Mouse (Mus musculus) cerebellum, adult 18-20 months (tissue): ENCODE data around the gene Ugt1a6a.
"Not testable (repeated sequence)": the region's sequence is repeated elsewhere in the genome, so short reads cannot be mapped to it uniquely, and the experiment has no call there.

Source experiments
- DNase-seq, 2 experiments: peaks; one replicate each; pipeline ENCODE4 v3.0.0; 2021

The Ugt1a6a gene

DNA sequence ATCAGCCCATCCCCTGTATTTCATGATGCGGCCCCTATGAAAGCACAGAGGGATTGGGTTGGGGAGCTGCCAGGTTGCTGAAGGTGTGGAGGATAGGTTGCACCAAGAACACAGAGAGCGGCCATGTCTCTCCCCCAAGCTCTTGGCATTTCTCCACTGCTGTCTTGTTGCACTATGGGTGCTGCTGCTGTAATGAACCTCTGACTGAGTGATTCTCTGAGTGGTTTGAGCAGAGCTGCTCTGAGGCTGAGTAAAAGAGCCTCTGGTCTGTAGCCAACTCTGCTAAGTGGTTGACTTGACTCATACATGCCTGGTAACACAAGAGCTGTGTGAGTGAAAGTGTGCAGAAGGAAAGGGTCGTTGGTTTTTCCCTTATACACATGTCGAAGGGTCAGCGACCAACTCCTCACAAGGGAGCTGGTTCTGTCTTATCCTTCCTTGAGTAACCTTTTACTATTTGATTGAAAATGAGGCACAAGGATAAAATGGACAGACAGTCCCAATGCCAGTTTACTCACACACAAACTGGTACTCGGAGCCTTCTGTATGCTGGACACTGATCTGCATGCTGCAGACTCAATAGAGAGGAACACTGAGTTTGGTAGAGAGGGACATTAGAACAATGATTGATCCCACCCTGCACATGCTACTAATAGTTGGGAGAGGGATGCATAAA, 758 bp downstream of the Ugt1a6a start:
- DNase-seq = not testable (repeated sequence)

DNA sequence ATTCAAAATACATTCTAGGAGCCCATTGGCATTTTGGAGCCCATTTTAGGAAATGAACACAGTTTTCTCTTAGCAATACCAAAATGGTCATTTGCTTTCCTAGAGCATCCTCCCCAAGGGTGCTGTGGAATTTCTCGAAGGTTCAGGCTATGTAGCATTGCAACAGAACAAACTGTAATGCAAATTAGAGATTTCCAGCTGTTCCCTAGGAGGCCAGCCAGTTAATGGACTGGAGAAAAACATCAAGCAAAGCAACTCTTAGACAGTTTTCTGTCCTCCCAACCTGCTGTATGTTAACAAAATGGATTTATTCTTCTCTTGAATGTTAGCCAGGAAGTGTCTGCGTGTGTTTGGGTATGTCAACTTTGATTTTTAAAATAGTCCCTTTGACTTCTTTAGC, 2.0 kb downstream of the Ugt1a6a start:
- DNase-seq = no peak

DNA sequence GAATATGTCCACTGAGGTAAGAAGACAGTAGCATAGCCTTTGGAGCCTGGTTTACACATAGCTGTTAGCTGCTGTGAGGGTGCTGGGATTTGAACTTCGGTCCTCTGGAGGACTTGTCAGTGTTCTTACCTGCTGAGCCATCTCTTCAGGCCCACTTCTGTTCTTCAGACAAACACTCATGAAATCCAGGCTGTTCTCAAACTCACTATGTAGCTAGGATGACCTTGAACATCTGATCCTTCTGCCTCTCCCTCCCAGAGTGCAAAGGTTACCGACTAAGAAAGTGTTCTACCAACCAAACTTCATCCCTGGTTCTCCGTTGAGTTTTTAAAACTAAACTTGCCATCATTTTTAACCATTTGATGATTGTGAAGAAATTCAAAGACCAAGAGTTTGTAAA, 2.7 kb downstream of the Ugt1a6a start:
- DNase-seq = no peak

DNA sequence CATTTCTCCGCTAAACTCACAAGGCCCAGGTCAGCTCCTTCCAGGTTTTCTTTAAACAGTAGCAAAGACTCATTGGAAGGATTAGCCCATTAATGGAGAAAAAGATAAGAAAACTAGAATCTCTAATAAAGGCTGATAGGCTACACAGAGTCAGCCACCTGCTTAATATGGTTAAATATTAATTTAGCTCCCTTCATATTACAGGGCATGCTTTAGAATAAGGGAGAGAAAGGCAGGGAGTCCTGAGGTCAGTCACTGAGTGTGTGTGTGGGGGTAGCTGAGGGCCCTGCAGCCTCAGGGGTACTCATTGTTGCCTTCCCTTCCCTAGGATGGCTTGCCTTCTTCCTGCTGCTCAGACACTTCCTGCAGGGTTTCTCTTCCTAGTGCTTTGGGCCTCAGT, 3.5 kb downstream of the Ugt1a6a start:
- DNase-seq = no peak

DNA sequence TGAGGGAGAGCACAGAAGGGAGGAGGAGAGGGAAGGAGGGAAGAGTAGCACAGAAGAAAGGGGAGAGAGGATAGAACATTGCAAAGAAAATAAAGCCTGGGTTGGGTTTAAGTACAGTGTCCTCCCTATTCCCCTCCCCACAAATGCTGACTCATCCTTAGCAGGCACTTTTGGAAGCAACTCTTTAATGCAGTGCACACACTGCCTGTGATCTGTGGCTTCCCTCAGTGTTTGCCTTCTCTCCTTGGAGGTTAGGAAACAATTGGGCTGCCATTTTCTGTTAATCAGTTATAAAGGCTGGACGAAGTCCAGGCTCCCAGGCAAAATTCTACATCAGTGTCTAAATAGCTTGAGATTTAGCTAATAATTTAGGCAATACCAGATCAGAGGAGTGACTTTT, 5.9 kb downstream of the Ugt1a6a start:
- DNase-seq = not testable (repeated sequence)

GRCm38 (mm10) chr1:88143966-88144675, 9.5 kb downstream of the Ugt1a6a start:
- peak; percentile 56 to 61 for DNase-seq

DNA sequence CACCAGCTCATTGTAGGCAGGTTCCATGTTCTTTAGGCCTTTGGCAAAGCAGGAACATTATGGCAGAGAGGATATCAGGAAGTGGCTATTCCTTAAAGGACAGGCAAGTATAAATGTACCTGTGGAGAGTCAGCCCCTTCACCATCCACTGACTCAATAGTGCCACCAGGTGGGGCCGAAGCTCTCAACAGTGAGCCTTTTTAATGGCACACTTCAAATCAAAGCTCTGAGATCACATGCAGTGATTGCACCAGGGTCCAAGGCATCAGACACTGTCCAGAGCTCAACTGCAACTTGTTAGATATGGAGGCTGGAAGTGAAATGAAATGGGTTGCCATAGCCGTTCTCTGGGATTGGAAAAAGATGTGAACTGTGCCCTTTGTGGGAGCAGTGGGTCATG, 10.7 kb downstream of the Ugt1a6a start:
- DNase-seq = peak in 1 of 2 experiments; percentile 9

GRCm38 (mm10) chr1:88150133-88150532, 15.5 kb downstream of the Ugt1a6a start:
- not testable (repeated sequence) for DNase-seq

- DNase-seq = peak; percentile 16
Observed at GRCm38 (mm10) chr1:88158430-88158829, 23.8 kb downstream of the Ugt1a6a start.

DNA sequence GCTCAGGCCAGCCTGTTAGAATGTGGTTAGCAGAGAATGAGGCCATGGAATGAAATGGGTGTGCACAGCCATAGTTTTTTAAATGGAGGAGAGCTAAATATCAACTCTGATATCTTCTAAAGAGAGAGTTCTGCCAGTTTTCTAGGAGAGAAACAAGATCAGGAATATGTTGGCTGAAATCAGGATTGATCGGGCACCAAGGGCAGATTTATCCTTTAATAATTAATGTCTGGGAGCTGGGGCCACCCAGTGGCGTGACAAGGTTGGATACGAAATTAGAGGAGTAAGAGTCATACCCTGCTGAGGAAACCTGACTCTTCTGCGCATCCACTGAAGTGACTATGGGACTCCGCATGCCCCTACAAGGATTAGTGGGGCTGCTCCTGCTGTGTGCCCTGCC, 31.1 kb downstream of the Ugt1a6a start, which contains the start of gene Ugt1a5:
TSS of gene Ugt1a5 (plus strand) at position 302 of the 400 bp plus-strand sequence.
- DNase-seq = no peak

GRCm38 (mm10) chr1:88172190-88172589, 37.6 kb downstream of the Ugt1a6a start:
- not testable (repeated sequence) for DNase-seq

- no peak for DNase-seq
Observed at GRCm38 (mm10) chr1:88179657-88180056, 45.0 kb downstream of the Ugt1a6a start.

DNA sequence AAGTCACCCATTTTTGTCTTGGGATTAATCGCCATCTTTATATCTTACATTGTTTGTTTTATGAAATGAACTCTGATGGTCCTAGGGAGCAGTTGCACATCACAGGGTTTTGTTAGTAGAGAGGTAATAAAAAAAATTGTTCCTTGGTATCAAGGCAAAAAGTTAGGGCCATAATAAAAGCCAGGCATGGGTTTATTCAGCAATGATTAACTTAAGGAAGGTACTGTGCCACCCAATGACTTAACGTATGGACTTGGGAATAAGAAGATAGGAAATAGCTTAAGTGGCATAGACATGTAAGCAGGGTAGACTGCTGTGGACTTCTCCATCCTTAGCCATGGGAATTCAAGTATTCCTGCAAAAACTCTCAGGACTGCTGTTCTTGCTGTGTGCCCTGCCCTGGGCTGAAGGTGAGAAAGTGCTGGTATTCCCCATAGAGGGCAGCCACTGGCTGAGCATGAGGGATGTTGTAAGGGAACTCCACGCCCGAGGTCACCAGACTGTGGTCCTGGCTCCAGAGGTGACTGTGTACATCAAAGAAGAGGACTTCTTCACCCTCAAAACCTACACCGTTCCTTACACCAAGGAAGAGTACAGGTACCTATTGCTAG, 51.8 kb downstream of the Ugt1a6a start:
- DNase-seq = no peak

DNA sequence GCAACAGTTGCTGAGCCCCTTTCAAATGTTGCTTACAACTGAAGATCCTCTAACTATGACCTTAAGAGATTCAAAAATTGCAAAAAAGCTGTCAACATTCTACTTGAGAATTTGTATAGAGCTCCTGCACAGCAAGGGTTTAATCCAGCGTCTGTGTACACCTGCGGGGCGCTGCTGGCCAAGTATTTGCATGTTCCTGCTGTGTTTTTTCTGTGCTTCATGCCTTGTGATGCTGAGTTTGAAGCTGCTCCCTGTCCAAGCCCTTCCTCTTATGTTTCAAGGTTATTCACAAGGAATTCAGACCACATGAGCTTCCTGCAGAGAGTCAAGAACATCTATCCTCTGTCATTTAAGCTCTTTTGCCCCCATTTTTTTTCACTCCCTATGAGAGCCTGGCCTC, 57.5 kb downstream of the Ugt1a6a start:
- DNase-seq = no peak

DNA sequence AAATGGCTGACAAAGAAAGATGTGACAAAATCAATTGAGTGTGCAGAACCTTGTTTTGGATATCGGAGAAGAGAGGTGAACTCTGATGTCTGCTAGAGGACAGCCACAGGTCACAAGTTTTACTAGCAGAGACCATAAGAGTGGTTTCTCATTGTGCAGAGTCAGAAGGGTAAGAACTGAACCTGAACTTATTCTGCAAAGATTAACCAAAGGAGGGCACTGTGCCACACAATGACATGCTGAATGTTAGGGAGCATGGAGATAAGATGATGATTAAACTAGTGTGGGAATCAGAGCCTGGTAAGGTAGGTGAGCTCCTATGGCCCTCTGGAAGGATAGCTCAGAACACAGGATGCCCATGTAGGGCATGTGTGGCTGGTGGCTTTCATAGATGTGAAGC, 61.1 kb downstream of the Ugt1a6a start:
- DNase-seq = no peak

- DNase-seq = no peak
Observed at GRCm38 (mm10) chr1:88197443-88197842, 62.8 kb downstream of the Ugt1a6a start.

DNA sequence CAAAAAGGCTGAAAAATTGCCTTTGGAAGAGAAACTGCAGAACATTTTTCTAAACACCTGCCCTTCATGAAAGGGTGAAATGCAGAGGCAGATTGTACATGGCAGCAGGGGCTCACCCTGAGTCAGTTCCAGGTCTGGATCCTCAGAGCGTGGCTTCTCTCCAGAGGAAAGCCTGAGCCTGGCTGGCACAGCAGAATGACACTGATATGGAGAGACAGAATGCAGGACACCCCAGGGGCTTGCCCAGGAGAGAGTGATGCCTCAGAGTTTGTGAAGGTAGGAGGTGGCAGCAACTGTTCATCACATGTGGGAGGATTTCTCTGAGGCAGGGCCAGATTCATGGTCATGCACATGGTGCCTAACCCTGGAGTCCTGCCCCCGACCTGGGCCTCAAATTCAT, 65.4 kb downstream of the Ugt1a6a start:
- peak; percentile 57 to 59 for DNase-seq

DNA sequence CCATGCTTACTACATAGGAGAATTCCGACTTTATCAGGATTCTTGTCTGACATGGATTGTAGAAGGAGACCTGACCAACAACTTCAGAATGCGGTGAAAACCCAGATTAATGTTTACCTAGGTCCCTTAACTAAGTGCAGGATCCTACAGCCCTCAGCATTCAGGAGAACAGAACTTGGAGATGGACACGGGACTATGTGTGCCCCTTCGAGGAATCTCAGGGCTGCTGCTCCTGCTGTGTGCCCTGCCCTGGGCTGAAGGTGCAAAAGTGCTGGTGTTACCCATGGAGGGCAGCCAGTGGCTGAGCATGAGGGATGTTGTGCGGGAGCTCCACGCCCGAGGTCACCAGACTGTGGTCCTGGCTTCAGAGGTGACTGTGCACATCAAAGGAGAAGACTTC, 65.8 kb downstream of the Ugt1a6a start, which contains the start of gene Ugt1a2:
TSS of gene Ugt1a2 (plus strand) at position 146 of the 400 bp plus-strand sequence.
- peak in 1 of 2 experiments; percentile 6 for DNase-seq

DNA sequence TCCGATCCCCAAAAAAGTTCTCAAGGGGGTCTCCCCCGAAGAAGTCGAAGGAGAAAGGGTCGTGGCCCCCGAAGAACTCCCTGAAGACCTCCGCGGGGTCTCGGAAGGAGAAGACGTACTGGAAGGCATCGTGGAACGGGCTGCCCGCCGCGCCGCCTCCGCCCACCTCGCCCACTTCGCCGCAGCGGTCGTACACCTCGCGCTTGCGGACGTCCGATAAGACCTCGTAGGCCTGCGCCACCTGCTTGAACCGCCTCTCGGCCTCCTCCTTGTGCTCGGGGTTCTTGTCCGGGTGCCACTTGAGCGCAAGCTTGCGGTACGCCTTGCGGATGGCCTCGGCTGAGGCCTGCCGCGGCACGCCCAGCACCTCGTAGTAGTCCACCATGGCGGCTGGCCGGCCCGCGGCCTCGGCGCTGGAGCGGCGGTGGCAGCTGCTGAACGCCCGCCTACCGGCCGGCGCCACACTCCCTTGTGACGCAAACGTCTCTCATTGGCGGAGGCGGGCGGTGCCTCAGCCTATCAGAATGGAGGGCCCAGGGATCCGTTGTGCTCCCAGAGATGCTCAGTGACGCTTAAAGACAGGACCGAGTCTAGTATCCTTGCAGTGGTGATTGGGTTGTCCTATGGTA, 70.8 kb downstream of the Ugt1a6a start, which contains the start of gene Dnajb3:
TSS of gene Dnajb3 (minus strand) at position 489 of the 629 bp plus-strand sequence.
- DNase-seq = peak; percentile 89 to 92

DNA sequence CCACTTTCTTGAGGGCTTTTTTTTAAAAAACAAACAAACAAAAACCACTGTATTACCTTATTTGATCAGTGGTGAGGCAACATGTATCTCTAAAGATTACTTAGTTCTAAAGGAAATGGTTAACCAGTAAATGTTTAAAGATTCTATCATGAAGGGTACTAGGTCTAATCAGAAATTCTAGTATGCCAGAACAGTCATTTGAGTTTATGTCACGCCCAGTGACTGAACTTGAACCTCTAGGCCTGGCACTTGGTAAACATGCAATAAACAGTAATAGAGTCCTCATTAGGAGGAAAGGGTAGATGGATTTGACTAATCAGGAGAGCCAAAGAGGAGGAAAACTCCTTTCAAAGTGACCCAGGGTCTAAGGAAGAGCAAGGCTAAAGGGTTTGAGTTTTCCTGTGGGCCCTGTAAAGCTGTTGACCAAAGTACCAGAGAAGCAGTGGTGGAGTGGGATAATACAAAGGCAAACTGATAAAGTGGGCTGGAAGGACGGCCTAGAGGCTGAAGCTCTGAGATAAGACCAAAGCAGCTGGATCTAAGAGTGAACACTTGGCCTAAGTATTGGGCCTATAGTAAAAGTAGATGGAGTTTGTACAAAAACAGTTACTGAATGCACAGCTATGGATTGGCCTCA, 72.4 kb downstream of the Ugt1a6a start:
- DNase-seq = no peak

GRCm38 (mm10) chr1:88211812-88212211, 77.2 kb downstream of the Ugt1a6a start, which contains the start of gene Ugt1a1:
Gene Ugt1a1, plus strand, starts transcription at chr1:88211959.
- no peak for DNase-seq

DNA sequence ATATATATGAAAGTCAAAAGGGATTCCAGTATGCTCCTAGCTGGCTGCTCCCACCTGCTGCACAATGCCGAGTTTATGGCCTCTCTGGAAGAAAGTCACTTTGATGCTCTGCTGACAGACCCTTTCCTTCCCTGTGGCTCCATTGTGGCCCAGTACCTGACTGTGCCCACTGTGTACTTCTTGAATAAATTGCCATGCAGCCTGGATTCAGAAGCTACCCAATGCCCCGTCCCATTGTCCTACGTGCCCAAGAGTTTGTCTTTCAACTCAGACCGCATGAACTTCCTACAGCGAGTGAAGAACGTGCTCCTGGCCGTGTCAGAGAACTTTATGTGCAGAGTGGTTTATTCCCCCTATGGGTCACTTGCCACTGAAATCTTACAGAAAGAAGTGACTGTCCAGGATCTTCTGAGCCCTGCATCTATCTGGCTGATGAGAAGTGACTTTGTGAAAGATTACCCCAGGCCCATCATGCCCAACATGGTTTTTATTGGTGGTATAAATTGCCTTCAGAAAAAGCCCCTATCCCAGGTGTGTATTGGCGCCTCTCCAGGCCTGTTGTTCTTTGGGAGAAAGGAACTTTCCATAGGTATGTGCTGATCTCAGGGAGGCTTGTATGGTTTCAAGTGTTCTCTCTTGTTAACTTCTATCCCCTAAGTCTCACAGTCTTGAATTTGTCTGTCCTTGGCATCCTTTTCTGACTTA, 77.9 kb downstream of the Ugt1a6a start:
- DNase-seq = no peak
